Mouse (Mus musculus): ENCODE measurements around the gene Gnaq. TPM values are rescaled to one million over a fixed set of nuclear protein-coding genes. Genes with fewer than 3 reads are reported as not detected.

Gnaq gene
- polyA plus RNA-seq (2015; fragmentation: Nextera tagmentation; extraction: Ambion mirVana) = 10.0 and 12.5 TPM in 2 replicates

GRCm38 (mm10) chr19:16132791-16132864, at the start of gene Gnaq:
TSS of gene Gnaq (plus strand) at chr19:16132831.

GRCm38 (mm10) chr19:16435531-16436231, 303.1 kb downstream of the Gnaq start, which contains the start of gene Gna14:
TSS of gene Gna14 (plus strand) at chr19:16435762.

Other genes starting within 250 kb of the Gnaq start
- 43.1 and 44.8 TPM in 2 replicates for gene Psat1, start 185.5 kb upstream of the Gnaq start, polyA plus RNA-seq (2015; fragmentation: Nextera tagmentation; extraction: Ambion mirVana)
- gene Cep78, start 147.8 kb upstream of the Gnaq start, polyA plus RNA-seq (2015; fragmentation: Nextera tagmentation; extraction: Ambion mirVana) = 12.2 and 12.9 TPM in 2 replicates

Data from spleen, postnatal 0 days (tissue).